Mouse (Mus musculus) kidney, adult 2 months (tissue): ENCODE measurements around the gene Pten. TPM values are rescaled to one million over a fixed set of nuclear protein-coding genes. Genes with fewer than 3 reads are reported as not detected.
A peak's percentile ranks its signal among the peaks of the same experiment; 100 is the strongest.

Source experiments
- DNase-seq: peaks from one replicate; pipeline ENCODE4 v3.0.0; 2021
- H3K27ac ChIP-seq: fragments of 200-500 bp; 2 replicates; pipeline ENCODE4 v1.5.1; 2012; ENCODE audit warnings: low read depth, low read length, control low read depth, inconsistent platforms; ENCODE audit not compliant: insufficient read depth
- H3K27me3 ChIP-seq: fragments of 200-500 bp; replicated peaks from 2 replicates; pipeline ENCODE4 v1.6.1; 2012; ENCODE audit warnings: mild to moderate bottlenecking, moderate library complexity, low read length, inconsistent platforms; ENCODE audit not compliant: control insufficient read depth, insufficient read depth
- H3K36me3 ChIP-seq: fragments of 200-500 bp; 2 replicates; pipeline ENCODE4 v1.6.1; 2012; ENCODE audit warnings: mild to moderate bottlenecking, moderate library complexity, low read length, inconsistent platforms; ENCODE audit not compliant: control insufficient read depth, insufficient read depth
- H3K4me1 ChIP-seq: fragments of 200-500 bp; 2 replicates; pipeline ENCODE4 v1.6.1; 2011; ENCODE audit warnings: low read length; ENCODE audit not compliant: control insufficient read depth, insufficient read depth
- H3K4me3 ChIP-seq: fragments of 200-500 bp; 2 replicates; pipeline ENCODE4 v1.5.1; 2011; ENCODE audit warnings: mild to moderate bottlenecking, low read depth, low read length, control low read depth; ENCODE audit not compliant: insufficient read depth
- CTCF ChIP-seq: fragments of 200-500 bp; conservative IDR thresholded peaks from 2 replicates; pipeline ENCODE4 v1.5.1; 2011; ENCODE audit warnings: low read depth, mild to moderate bottlenecking, control low read depth, low read length, moderate library complexity, mixed read lengths; ENCODE audit not compliant: insufficient read depth, insufficient read length
- POLR2A ChIP-seq: fragments of 200-500 bp; IDR thresholded peaks from one replicate; pipeline ENCODE4 v1.6.1; 2011; ENCODE audit warnings: low read depth, low read length, control low read depth
- WGBS: fragments of 180-500 bp; shearing (Covaris S2); methylation state at CpG from one replicate; pipeline ENCODE4 v1.1.7; 2018; 5-methylcytosine and 5-hydroxymethylcytosine counted together
- polyA plus RNA-seq: library from polyadenylated mRNA; depleted of rRNA; stranded (reverse); fragments of >200 nt; gene quantifications from 2 replicates; pipeline ENCODE4 v1.2.3, GENCODE M21; 2012

The Pten gene
- polyA plus RNA-seq, 1 experiment: 15.2 TPM

GRCm38 (mm10) chr19:32755104-32755791, 2.0 kb upstream of the Pten start:
- no peak for DNase-seq
- Histone ChIP-seq H3K36me3 (no peaks in the 10 kb centered on the region), H3K27me3 (no peaks in the 10 kb centered on the region), H3K27ac (peak overlapping the region; percentile 98; the same call in 1 of the 2 replicates), H3K4me3 (peak overlapping the region; percentile 67), H3K4me1 (no peaks in the 10 kb centered on the region)
- TF ChIP-seq CTCF (no peak), POLR2A (no peak)
- WGBS: 13% methylated on average over 12 of the region's 12 CpGs

- no peaks in the 10 kb centered on the region for H3K36me3 ChIP-seq
- peak; percentile 53; the same call in 1 of the 2 replicates for TF ChIP-seq CTCF
- TF ChIP-seq POLR2A: peak; percentile 87
- H3K27me3 ChIP-seq: no peaks in the 10 kb centered on the region
- peak overlapping the region; percentile 67 for H3K4me3 ChIP-seq
- WGBS: under 1% methylated on average over 53 of the region's 53 CpGs
- H3K4me1 ChIP-seq: peaks cover 4% of the 10 kb centered on the region; the same call in 1 of the 2 replicates
- H3K27ac ChIP-seq: peak overlapping the region; percentile 98
- DNase-seq: peak; percentile 98
Observed at GRCm38 (mm10) chr19:32755792-32756635, 1.3 kb upstream of the Pten start.

GRCm38 (mm10) chr19:32756636-32756899, 729 bp upstream of the Pten start:
- Histone ChIP-seq H3K27me3 (no peaks in the 10 kb centered on the region), H3K4me1 (peaks cover 4% of the 10 kb centered on the region; the same call in 1 of the 2 replicates), H3K4me3 (peak overlapping the region; percentile 67), H3K36me3 (no peaks in the 10 kb centered on the region), H3K27ac (peak overlapping the region; percentile 94)
- no peak for TF ChIP-seq POLR2A
- TF ChIP-seq CTCF: no peak
- WGBS: under 1% methylated on average over 14 of the region's 14 CpGs
- no peak for DNase-seq

- TF ChIP-seq POLR2A: no peak
- no peak for TF ChIP-seq CTCF
- WGBS: 1% methylated on average over 69 of the region's 69 CpGs
- Histone ChIP-seq H3K27me3 (no peaks in the 10 kb centered on the region), H3K36me3 (no peaks in the 10 kb centered on the region), H3K4me3 (peak overlapping the region; percentile 100), H3K27ac (peak overlapping the region; percentile 95), H3K4me1 (peaks cover 7% of the 10 kb centered on the region; the same call in 1 of the 2 replicates)
- peak; percentile 54 for DNase-seq
Observed at GRCm38 (mm10) chr19:32757831-32758792, 815 bp downstream of the Pten start.

GRCm38 (mm10) chr19:32758793-32759161, 1.5 kb downstream of the Pten start:
- peak overlapping the region; percentile 95 for H3K27ac ChIP-seq
- H3K4me3 ChIP-seq: peak overlapping the region; percentile 100
- TF ChIP-seq CTCF: no peak
- no peak for TF ChIP-seq POLR2A
- H3K4me1 ChIP-seq: peaks cover 7% of the 10 kb centered on the region; the same call in 1 of the 2 replicates
- H3K36me3 ChIP-seq: no peaks in the 10 kb centered on the region
- 2% methylated on average over 11 of the region's 11 CpGs for WGBS
- H3K27me3 ChIP-seq: no peaks in the 10 kb centered on the region
- DNase-seq: peak; percentile 17

GRCm38 (mm10) chr19:32759357-32760024, 2.2 kb downstream of the Pten start:
- Histone ChIP-seq H3K4me3 (peak overlapping the region; percentile 48), H3K36me3 (no peaks in the 10 kb centered on the region), H3K27me3 (no peaks in the 10 kb centered on the region), H3K4me1 (peaks cover 7% of the 10 kb centered on the region; the same call in 1 of the 2 replicates), H3K27ac (peak overlapping the region; percentile 18; the same call in 1 of the 2 replicates)
- DNase-seq: peak; percentile 19
- no peak for TF ChIP-seq POLR2A
- no peak for TF ChIP-seq CTCF
- WGBS: 4% methylated on average over 8 of the region's 8 CpGs
